Mouse (Mus musculus) kidney, adult 2 months (tissue): ENCODE results near the gene Mocs2. TPM values are rescaled to one million over a fixed set of nuclear protein-coding genes. Genes with fewer than 3 reads are reported as not detected.

Experiments
- DNase-seq: peaks from one replicate; pipeline ENCODE4 v3.0.0; 2021
- H3K27ac ChIP-seq: fragments of 200-500 bp; 2 replicates; pipeline ENCODE4 v1.5.1; 2012; ENCODE audit warnings: low read depth, low read length, control low read depth, inconsistent platforms; ENCODE audit not compliant: insufficient read depth
- H3K27me3 ChIP-seq: fragments of 200-500 bp; replicated peaks from 2 replicates; pipeline ENCODE4 v1.6.1; 2012; ENCODE audit warnings: mild to moderate bottlenecking, moderate library complexity, low read length, inconsistent platforms; ENCODE audit not compliant: control insufficient read depth, insufficient read depth
- H3K36me3 ChIP-seq: fragments of 200-500 bp; 2 replicates; pipeline ENCODE4 v1.6.1; 2012; ENCODE audit warnings: mild to moderate bottlenecking, moderate library complexity, low read length, inconsistent platforms; ENCODE audit not compliant: control insufficient read depth, insufficient read depth
- H3K4me1 ChIP-seq: fragments of 200-500 bp; 2 replicates; pipeline ENCODE4 v1.6.1; 2011; ENCODE audit warnings: low read length; ENCODE audit not compliant: control insufficient read depth, insufficient read depth
- H3K4me3 ChIP-seq: fragments of 200-500 bp; 2 replicates; pipeline ENCODE4 v1.5.1; 2011; ENCODE audit warnings: mild to moderate bottlenecking, low read depth, low read length, control low read depth; ENCODE audit not compliant: insufficient read depth
- CTCF ChIP-seq: fragments of 200-500 bp; conservative IDR thresholded peaks from 2 replicates; pipeline ENCODE4 v1.5.1; 2011; ENCODE audit warnings: low read depth, mild to moderate bottlenecking, control low read depth, low read length, moderate library complexity, mixed read lengths; ENCODE audit not compliant: insufficient read depth, insufficient read length
- POLR2A ChIP-seq: fragments of 200-500 bp; IDR thresholded peaks from one replicate; pipeline ENCODE4 v1.6.1; 2011; ENCODE audit warnings: low read depth, low read length, control low read depth
- WGBS: fragments of 180-500 bp; shearing (Covaris S2); methylation state at CpG from one replicate; pipeline ENCODE4 v1.1.7; 2018; 5-methylcytosine and 5-hydroxymethylcytosine counted together
- polyA plus RNA-seq: library from polyadenylated mRNA; depleted of rRNA; stranded (reverse); fragments of >200 nt; gene quantifications from 2 replicates; pipeline ENCODE4 v1.2.3, GENCODE M21; 2012; rRNA removed

Gene Mocs2
- polyA plus RNA-seq = 37.8 and 53.4 TPM in 2 replicates

DNA sequence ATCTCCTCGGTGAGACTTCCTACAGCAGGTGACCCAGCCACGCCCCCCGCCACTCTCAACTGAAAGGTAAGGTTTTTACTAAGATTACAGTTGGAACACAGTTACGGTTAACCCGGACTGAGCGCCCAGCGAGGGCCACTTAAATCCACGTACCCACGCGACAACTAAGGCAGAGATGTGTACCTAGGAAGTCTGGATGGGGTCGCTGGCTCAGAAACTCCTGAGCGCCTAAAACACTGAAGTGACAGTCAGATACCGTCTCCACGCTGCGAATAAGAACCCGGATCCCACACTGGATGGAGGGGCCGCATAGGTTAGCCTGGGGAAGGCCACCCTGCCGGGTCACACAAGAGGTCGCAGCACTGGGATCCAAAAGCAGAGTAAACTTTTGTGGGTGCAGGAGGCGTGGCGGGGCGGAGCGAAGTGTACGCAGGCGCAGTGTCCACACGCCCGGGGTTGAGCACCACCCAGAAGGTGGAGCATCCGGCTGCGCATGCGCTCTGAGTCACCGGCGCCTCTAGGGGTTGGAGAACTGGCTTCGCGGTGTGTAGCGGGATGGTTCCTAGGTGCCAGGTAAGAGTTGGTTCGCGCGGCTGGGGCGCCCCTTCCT, at the start of gene Mocs2:
Mocs2 (plus strand) TSS at position 486 of the 610 bp plus-strand sequence.
- Histone ChIP-seq H3K27me3 (no peaks in the 10 kb centered on the region), H3K36me3 (no peaks in the 10 kb centered on the region; the same call in 1 of the 2 replicates), H3K4me1 (no peaks in the 10 kb centered on the region; the same call in 1 of the 2 replicates), H3K4me3 (peak within 1 kb of the TSS; percentile 90), H3K27ac (peak within 1 kb of the TSS; percentile 96)
- DNase-seq = peak; percentile 96
- under 1% methylated on average over 39 of the region's 39 CpGs for WGBS
- TF ChIP-seq POLR2A (peak; percentile 37), CTCF (0 out of 2 replicates have a peak, but pooled peaks have one; percentile 6)

DNA sequence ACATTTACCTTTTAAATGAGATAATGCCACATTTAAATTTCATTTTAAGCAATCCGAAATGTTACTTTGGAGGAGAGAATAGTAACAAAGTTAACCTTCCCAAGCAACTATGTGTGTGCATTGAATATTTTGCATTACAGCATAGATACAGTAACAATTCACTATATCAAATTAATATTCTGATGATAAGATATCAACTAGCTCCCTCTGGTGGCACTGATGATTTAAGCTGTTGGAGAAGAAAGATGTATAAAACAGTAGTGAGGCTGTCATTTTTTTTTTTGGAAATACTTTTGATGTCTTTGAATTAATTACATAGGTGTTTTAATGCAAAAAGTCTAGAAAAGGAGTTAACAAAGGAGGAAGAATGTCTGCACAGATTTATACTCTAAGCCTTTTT, 26.5 kb upstream of the Mocs2 start:
- no peaks in the 10 kb centered on the region for H3K27me3 ChIP-seq
- TF ChIP-seq POLR2A (no peak), CTCF (no peak)

DNA sequence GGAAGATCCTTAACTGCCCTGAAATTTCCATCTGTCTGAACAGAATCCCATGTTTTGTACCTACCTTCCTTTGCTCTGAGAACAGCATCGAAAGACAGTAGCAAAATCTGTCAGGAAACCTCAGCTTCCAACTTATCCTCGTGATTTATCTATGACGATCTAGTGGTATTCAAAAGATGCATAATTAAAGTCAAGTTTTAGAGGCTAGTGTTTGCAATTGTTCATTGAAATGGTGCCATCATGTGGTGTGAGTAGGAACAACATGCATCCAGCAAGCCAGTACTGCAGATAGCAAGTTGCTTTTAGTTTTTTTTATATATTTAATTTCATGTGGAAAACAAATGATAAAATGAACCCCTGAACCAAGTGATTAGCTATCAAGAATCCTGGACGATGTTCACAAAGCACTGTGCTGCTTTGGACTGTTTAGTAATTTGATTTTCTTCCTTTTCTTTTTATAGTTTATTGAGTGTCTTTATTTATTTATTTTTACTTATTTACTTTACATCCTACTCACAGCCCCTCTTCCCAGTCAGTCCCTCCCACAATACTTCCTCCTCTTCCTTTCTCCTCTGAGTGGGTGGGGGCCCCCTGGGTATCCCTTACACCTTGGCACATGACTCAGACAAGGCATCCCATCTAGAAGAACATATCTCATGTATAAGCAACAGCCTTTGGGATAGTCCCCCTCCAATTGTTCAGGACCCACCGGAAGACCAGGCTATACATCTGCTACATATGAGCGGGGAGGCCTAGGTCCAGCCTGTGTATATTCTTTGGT, 24.6 kb upstream of the Mocs2 start:
- TF ChIP-seq POLR2A = no peak
- no peak for TF ChIP-seq CTCF
- H3K27me3 ChIP-seq = no peaks in the 10 kb centered on the region
- DNase-seq = peak; percentile 63
- no peak overlapping the region for H3K27ac ChIP-seq
- H3K36me3 ChIP-seq = no peaks in the 10 kb centered on the region
- WGBS = 41% methylated on average over 6 of the region's 6 CpGs
- H3K4me3 ChIP-seq = no peak overlapping the region
- 0 out of 2 replicates have a peak, but pooled peaks cover 2% of the 10 kb centered on the region for H3K4me1 ChIP-seq

More for the DNA sequence above, 26.5 kb upstream of the Mocs2 start:
- Histone ChIP-seq H3K36me3 (no peaks in the 10 kb centered on the region), H3K4me3 (no peak overlapping the region), H3K4me1 (no peaks in the 10 kb centered on the region), H3K27ac (no peak overlapping the region)
- 78% methylated on average over 1 of the region's 1 CpGs for WGBS
- DNase-seq = peak; percentile 33

DNA sequence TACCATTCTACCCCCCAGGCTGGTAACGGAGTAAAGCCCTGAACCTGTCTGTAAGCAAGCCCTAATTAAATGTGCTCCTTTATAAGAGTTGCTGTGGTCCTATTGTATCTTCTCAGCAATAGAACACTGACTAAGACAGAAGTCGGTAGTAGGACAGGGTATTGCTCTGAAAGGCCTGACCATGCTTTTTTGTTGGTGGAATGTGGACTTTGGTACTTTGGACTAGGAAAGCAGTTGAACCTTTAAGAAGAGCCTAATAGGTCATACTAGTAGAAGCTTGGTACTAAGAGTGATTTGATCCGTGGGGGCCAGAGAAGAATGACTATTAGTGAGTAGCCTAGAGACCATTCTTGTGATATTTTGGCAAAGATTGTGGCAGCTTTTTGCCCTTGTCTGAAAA, 16.2 kb upstream of the Mocs2 start:
- Histone ChIP-seq H3K4me3 (no peak overlapping the region), H3K27ac (peak overlapping the region; percentile 58), H3K36me3 (no peaks in the 10 kb centered on the region), H3K27me3 (no peaks in the 10 kb centered on the region), H3K4me1 (peaks cover 8% of the 10 kb centered on the region)
- 56% methylated on average over 3 of the region's 3 CpGs for WGBS
- TF ChIP-seq CTCF (no peak), POLR2A (no peak)
- peak; percentile 84 for DNase-seq

DNA sequence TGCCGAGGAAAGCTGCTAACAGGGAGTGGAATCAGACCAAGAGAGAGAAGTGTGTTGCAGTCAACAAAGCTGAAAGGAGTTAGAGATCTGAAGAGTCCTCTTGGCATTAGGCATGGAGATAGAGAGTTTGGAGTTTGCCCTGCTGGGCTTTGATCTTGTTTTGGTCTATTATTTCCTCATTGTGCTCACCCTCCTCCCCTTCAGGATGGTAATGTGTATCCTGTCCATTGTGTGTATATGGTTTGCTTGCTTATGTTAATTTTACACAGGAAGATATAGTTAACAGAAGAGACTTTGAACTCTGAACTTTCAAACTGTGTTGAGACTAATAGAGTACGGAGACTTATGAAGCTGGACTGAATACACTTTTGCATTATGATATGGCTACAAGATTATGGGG, 15.1 kb upstream of the Mocs2 start:
- 66% methylated on average over 2 of the region's 2 CpGs for WGBS
- Histone ChIP-seq H3K4me1 (peaks cover 8% of the 10 kb centered on the region), H3K36me3 (no peaks in the 10 kb centered on the region), H3K27ac (no peak overlapping the region), H3K27me3 (no peaks in the 10 kb centered on the region), H3K4me3 (no peak overlapping the region)
- TF ChIP-seq CTCF = no peak
- TF ChIP-seq POLR2A = no peak
- no peak for DNase-seq

DNA sequence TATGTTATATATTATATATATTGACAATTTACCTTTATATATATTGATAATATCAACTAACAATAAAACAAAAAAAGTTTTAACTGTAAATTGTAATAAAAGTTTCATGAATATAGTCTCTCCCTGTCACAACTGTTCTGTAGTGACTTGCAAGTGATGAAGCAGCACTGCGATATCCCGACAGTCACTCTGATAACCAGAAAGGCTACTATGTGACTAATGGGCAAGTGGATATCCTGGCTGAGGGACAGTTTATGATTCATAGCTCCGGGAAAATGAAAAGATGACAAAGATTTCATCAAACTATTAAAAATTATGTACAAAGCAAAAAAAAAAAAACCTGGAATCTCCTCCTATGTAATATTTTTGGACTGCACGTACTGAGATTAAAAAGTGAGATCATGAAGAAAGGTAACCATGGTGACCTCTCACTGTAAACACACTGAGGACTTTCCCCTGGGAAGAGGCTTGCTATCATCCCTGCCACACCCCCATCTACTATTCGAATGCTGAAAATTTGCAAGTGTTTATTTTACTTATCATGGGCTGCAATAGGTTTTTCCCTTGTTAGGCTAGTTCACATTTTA, 8.3 kb upstream of the Mocs2 start:
- no peaks in the 10 kb centered on the region for H3K4me1 ChIP-seq
- no peak for DNase-seq
- no peaks in the 10 kb centered on the region for H3K27me3 ChIP-seq
- H3K4me3 ChIP-seq = no peak overlapping the region
- no peak overlapping the region for H3K27ac ChIP-seq
- TF ChIP-seq POLR2A = no peak
- 79% methylated on average over 5 of the region's 5 CpGs for WGBS
- H3K36me3 ChIP-seq = no peaks in the 10 kb centered on the region

DNA sequence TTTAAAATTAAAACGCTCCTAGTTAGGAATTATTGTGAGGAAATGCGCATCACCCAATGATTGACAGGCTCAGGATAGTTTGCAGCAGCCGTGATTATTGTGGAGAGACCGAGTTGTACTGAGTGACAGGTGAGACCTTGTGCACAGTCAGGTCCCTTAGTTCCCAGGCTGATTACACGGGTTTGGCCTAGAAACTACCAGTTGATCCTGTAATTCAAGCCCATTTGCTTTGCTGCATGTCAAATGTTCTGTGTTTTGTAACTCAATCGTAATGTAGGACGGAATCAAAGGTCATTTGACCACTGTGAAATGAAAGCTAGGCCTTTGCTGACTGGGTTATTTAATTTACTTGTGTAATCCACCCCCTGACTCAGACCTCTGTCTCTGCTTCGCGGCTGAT, 477 bp downstream of the Mocs2 start:
- peak overlapping the region; percentile 90 for H3K4me3 ChIP-seq
- WGBS = 5% methylated on average over 9 of the region's 9 CpGs
- no peaks in the 10 kb centered on the region; the same call in 1 of the 2 replicates for H3K4me1 ChIP-seq
- DNase-seq = peak; percentile 79
- TF ChIP-seq POLR2A = no peak
- H3K27me3 ChIP-seq = no peaks in the 10 kb centered on the region
- no peaks in the 10 kb centered on the region; the same call in 1 of the 2 replicates for H3K36me3 ChIP-seq
- peak overlapping the region; percentile 96 for H3K27ac ChIP-seq
